Mouse (Mus musculus): Measurements from ENCODE around the gene Hexa.

Gene Hexa

GRCm38 (mm10) chr9:59539441-59540137 is at the start of gene Hexa, which contains the start of gene Tmem202:
Hexa (plus strand) TSS chr9:59539540.
Tmem202 (minus strand) TSS chr9:59539847.
- in situ Hi-C loops (cut with MboI, MseI) = no loop called here

DNA sequence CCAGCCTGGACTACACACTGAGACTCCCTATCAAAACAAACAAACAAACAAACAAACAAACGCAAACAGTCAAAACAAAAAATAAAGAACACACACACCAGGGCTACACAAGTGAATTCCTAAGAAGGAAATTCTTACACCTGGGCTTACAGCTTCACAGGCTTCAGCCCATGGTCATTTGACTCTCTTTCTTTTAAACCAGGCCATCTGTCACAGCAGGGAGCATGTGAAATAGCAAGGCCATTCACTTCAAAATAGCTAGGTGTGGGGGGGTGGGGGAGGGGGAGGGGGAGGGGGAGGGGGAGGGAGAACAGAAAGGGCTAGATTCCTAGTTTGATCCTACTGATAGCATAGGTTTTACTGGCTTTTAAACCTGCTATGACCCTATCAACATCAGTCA is 31.2 kb upstream of the Hexa start:
- in situ Hi-C loops (cut with MboI, MseI) = no loop called here

GRCm38 (mm10) chr9:59512381-59512780 is 27.0 kb upstream of the Hexa start:
- in situ Hi-C loops (cut with MboI, MseI) = no loop called here

DNA sequence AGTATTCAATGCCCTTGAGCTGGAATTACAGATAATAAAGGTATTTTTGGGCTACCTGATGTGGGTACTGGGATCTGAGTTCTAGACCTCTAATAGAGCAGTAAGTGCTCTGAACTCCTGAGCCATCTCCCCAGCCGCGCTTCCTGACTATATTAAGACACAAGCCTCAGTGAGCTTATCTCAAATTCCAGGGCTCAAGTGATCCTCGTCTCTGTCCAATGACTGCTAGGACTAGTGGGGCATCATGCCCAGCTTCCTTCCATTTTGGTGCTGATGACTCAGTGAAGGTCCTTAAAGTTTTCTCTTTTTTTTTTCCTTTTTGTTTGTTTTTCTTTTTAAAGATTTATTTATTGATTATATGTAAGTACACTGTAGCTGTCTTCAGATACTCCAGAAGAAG is 24.3 kb upstream of the Hexa start:
- in situ Hi-C loops (cut with MboI, MseI) = no loop called here

DNA sequence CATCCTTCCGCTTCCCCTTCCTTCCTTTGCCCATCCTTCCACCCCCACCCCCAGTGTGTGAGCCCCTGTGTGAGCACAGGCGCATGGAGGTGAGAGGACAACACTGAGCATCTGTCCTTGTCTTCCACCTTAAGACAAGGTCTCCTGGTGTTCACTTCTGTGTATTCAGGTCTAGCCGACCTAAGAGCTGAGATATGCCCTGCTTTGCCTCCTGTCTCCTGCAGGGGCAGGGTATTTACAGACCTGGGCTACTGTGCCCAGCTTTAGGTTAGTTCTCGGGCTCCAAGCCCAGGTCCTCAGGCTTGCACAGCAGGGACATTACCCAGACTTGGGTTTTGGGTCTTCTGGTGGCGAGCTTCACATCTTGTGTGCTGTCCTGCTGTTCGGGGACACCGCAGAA is 22.2 kb upstream of the Hexa start:
- in situ Hi-C loops (cut with MboI, MseI) = no loop called here

DNA sequence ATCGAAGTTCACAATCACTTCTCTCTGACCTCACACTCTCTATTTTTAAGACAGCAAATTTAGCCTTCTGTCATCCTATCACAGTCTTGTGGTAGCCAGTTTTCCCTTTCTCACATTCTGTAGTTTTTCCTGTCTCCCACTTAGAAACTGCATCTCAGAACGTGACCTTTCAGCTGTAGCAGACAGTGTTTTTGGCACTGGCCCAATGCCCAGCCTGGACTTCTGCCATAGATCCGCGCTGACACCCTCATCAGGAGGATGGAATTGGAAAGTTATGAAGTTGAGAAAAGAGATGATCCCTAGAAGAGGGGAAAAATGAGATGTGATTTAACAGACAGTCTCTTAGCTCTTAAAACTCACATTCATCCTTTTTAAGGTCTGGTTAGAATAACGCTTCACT is 20.4 kb upstream of the Hexa start:
- in situ Hi-C loops (cut with MboI, MseI) = no loop called here

- in situ Hi-C loops (cut with MboI, MseI) = no loop called here
These were observed 19.9 kb upstream of the Hexa start for GRCm38 (mm10) chr9:59519396-59519795.

DNA sequence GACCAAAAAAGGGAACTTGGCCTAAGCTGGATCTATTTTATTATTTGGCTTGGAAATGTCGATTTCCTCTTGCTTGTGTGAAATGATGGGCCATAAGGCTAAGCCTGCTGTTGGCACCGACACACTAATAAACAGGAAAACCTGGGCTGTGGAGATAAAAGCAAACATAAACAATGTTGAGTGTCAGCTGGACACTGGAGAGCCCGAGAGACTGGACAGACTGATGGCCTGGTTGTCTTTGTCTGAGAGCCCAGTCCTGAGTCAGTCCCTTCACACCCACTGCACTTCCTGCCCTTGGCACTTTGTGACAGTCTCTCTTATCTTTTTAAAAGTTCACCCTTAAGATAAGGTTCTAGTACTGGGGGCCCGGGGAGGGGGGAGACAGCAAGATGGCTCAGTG is 16.4 kb upstream of the Hexa start:
- in situ Hi-C loops (cut with MboI, MseI) = no loop called here

GRCm38 (mm10) chr9:59526727-59527126 is 12.6 kb upstream of the Hexa start:
- in situ Hi-C loops (cut with MboI, MseI) = no loop called here

- in situ Hi-C loops (cut with MboI, MseI) = no loop called here
These were observed 11.8 kb upstream of the Hexa start for GRCm38 (mm10) chr9:59527580-59527979.

DNA sequence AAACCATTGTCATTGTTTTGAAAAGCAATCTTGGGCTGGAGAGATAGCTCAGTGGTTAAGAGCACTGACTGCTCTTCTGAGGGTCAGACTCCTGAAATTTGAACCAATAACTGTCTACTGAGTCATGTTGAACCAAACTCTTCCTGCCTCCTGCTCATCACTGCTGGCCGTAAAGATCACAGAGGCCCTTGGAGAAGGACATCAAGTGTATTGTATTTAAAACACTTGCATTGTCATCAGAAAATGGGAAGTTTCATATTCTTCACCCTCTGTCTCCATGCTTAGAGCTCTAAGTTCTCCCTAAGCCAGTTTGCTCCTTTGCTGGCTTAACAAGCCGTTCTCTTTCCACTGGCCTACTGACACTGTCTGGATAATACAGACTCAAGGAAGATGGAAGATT is 11.1 kb upstream of the Hexa start:
- in situ Hi-C loops (cut with MboI, MseI) = no loop called here

DNA sequence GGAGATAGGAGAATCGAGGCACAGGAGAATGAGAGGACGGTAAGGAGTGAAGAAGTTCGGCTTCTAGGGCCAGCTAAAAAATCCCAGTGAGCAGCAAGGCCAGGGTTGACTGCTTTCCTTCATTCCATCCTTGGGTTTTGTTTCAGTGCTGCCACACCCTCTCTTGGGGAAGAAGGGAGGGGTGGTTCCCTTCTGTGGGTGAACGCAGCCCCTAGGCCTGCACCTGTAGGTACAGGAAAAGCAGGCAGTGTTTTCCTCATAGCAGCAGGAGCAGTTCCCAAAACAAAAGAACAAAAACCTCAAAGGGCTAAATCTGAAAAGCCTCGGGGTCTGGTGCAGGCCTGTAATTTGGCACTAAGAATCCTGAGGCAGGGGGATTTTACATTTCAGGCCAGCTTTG is 7.7 kb upstream of the Hexa start:
- in situ Hi-C loops (cut with MboI, MseI) = no loop called here

- in situ Hi-C loops (cut with MboI, MseI) = no loop called here
These were observed 5.9 kb upstream of the Hexa start for GRCm38 (mm10) chr9:59533422-59533821.

DNA sequence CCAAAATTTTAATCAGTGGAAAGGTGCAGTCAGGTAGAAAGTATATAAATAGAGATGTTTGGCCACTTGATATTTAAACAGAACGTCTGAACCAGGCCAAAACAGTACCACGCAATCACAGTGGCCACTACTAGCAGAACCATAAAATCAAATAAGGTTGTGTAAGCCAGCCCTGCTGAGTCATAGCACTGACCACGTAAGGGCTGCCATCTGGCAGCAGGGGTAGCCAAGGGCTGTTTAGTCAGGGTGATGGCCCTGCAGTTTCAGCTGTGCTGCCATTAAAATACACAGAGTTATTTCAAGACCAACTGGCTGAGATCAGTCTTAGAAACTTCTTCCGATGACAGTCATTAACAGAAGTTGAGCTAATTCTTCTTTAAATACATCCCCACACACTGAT is 5.5 kb upstream of the Hexa start:
- in situ Hi-C loops (cut with MboI, MseI) = no loop called here

DNA sequence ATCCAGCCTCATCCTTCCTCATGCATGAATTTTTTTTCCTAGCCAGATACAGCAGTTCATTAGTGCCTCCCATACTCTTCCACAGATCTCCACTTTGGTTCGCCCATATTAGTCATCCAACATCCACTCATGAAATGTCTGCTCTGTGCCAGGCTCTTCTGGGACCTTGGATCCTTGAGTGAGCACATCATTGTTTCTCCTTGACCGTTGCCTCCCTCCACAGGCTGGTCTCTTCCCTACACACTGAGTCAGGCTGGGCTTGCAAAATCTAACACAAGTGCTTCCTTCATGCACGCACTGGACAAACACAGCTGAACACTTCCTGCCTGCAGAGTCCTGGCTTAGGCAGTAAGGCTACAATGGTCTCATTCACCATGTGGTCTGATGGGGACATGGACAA is 1.7 kb upstream of the Hexa start:
- in situ Hi-C loops (cut with MboI, MseI) = no loop called here

GRCm38 (mm10) chr9:59541617-59542016 is 2.3 kb downstream of the Hexa start:
- in situ Hi-C loops (cut with MboI, MseI) = no loop called here

- in situ Hi-C loops (cut with MboI, MseI) = no loop called here
These were observed 3.5 kb downstream of the Hexa start for GRCm38 (mm10) chr9:59542766-59543324.

DNA sequence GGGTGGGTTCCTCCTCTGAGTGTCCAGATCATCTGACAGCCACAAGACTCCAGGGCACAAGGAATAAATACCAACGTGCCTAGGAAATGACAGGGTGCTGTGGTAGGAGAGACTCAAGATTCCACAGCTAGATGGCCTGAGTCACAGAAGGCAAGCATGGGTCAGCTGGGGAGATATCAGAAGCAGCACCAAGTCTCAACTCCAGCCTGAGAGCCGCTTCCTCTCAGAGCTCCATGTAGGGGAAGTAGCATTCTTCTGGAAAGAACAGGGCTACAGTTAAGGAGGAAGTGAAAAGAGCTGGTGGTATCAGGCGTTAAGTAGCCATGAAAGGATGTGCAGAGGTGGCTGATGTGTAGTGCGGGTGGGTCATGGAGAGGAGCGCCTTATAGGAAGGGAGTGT is 5.4 kb downstream of the Hexa start:
- in situ Hi-C loops (cut with MboI, MseI) = no loop called here

DNA sequence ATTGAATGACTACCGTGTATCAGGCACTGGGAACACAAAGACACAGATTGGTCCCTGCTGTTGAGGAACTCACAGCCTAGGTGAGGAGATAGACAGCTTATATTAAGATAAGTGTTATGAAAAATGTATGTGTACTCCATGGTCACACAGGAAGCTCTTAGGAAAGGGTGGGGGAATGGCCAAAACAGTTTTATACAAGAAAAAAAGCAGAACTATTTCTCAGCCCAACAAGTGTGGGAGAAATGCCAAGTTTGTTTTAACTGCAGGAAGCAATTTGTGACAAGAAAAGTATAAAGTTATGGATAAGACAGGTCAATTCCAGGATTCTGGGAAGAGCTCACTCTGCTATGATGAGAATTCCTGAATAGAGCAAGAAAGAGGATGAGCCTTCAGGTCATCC is 8.5 kb downstream of the Hexa start:
- in situ Hi-C loops (cut with MboI, MseI) = no loop called here

DNA sequence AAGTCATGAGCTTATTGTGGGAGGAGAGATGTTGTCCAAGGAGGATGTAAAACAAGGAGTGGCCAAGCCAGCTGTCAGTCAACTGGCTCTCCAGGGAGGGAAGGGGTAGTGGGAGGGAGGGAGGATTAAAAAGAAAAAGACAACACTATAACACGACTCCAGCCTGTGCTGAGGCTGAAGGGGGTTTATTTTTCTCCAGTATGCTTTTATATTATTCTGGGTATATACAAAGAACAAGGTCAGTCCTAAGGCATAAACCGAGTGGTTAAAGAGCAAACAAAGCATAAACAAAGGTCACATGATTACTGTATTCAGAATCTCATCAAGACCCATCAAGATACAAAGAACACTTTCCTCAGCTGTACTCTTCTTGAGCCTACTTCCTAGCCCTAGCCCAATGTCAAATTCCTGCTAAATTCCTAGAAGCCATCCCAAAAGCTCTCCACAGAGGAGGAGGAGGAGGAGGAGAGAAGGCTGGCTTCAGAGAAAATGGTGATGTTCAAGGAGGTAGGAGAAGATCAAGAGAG is 9.7 kb downstream of the Hexa start:
- in situ Hi-C loops (cut with MboI, MseI) = no loop called here

DNA sequence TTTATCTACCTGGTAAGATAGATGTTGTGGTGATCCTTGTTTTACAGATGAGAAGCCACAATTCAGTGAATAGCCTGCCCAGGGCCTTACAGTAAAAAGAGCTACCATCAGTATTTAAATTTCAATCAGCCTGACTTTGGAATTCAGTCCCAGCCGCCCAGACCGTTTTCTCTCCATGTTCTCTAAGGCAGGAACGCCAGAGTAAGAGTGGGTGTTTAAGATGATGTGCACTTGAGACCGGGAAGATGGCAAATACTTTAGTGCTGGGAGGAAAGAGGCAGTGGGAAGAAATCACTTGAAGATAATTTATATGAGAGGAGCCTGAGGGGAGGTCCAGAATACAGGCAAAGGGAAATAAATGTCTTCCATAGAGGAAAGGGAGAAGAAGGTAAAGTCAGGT is 10.7 kb downstream of the Hexa start:
- in situ Hi-C loops (cut with MboI, MseI) = no loop called here

- in situ Hi-C loops (cut with MboI, MseI) = no loop called here
These were observed 11.7 kb downstream of the Hexa start for GRCm38 (mm10) chr9:59551017-59551416.

GRCm38 (mm10) chr9:59551620-59552031 is 12.3 kb downstream of the Hexa start:
- in situ Hi-C loops (cut with MboI, MseI) = no loop called here

DNA sequence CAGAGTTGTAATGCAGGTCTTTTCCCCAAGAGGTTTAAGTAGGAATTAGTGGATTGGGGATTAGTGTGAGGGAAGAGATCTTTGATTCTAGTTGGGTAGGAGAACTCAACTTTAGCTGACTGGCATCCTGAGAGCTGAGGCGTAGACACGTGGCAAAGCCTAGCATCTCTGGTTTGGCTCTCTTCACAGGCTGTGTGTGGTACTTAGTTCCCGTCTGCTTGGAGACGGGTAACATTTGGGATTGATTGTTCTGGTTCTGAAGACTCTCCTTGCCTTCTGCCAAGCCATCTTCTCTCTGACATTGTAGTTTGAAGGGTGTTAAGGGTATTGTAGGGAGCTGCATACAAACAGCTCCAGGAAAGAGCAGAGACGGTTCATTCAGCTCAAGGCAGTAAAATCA is 13.3 kb downstream of the Hexa start:
- in situ Hi-C loops (cut with MboI, MseI) = no loop called here

Measured in regulatory T cell (primary cell).